Mouse (Mus musculus): ENCODE data around the gene Gm3625.

Gm3625 gene

GRCm38 (mm10) chr12:4592541-4593165 is at the start of gene Gm3625, which contains the start of gene Itsn2:
Gene Gm3625, minus strand, starts transcription at chr12:4592927.
Gene Itsn2, plus strand, starts transcription at chr12:4592638.
- DNase-seq (ENCODE audit: low read depth, low spot score), result peak; percentile 35

GRCm38 (mm10) chr12:4640737-4641136 is 48.0 kb upstream of the Gm3625 start:
- DNase-seq (ENCODE audit: low read depth, low spot score), result no peak

- DNase-seq (ENCODE audit: low read depth, low spot score), result peak; percentile 15
These were observed 45.7 kb upstream of the Gm3625 start for GRCm38 (mm10) chr12:4638438-4638837.

- DNase-seq (ENCODE audit: low read depth, low spot score), result no peak
These were observed 40.2 kb upstream of the Gm3625 start for GRCm38 (mm10) chr12:4632957-4633356.

GRCm38 (mm10) chr12:4624201-4624600 is 31.5 kb upstream of the Gm3625 start:
- no peak for DNase-seq (ENCODE audit: low read depth, low spot score)

GRCm38 (mm10) chr12:4614722-4615121 is 22.0 kb upstream of the Gm3625 start:
- no peak for DNase-seq (ENCODE audit: low read depth, low spot score)

- DNase-seq (ENCODE audit: low read depth, low spot score), result no peak
These were observed 13.9 kb upstream of the Gm3625 start for GRCm38 (mm10) chr12:4606625-4607024.

GRCm38 (mm10) chr12:4599713-4600112 is 7.0 kb upstream of the Gm3625 start:
- no peak for DNase-seq (ENCODE audit: low read depth, low spot score)

GRCm38 (mm10) chr12:4598666-4599428 is 6.1 kb upstream of the Gm3625 start:
- DNase-seq (ENCODE audit: low read depth, low spot score), result no peak

- no peak for DNase-seq (ENCODE audit: low read depth, low spot score)
These were observed 2.3 kb upstream of the Gm3625 start for GRCm38 (mm10) chr12:4595055-4595454.

GRCm38 (mm10) chr12:4593930-4594391 is 1.2 kb upstream of the Gm3625 start:
- no peak for DNase-seq (ENCODE audit: low read depth, low spot score)

- DNase-seq (ENCODE audit: low read depth, low spot score), result no peak
These were observed 621 bp upstream of the Gm3625 start for GRCm38 (mm10) chr12:4593166-4593929.

- no peak for DNase-seq (ENCODE audit: low read depth, low spot score)
These were observed 702 bp downstream of the Gm3625 start for GRCm38 (mm10) chr12:4592025-4592424.

GRCm38 (mm10) chr12:4588603-4589002 is 4.1 kb downstream of the Gm3625 start:
- DNase-seq (ENCODE audit: low read depth, low spot score), result no peak

GRCm38 (mm10) chr12:4587846-4588245 is 4.9 kb downstream of the Gm3625 start:
- no peak for DNase-seq (ENCODE audit: low read depth, low spot score)

- no peak for DNase-seq (ENCODE audit: low read depth, low spot score)
These were observed 10.4 kb downstream of the Gm3625 start for GRCm38 (mm10) chr12:4582326-4582725.

- no peak for DNase-seq (ENCODE audit: low read depth, low spot score)
These were observed 18.7 kb downstream of the Gm3625 start for GRCm38 (mm10) chr12:4574065-4574464.

- peak; percentile 98 for DNase-seq (ENCODE audit: low read depth, low spot score)
These were observed 20.9 kb downstream of the Gm3625 start for GRCm38 (mm10) chr12:4571864-4572263.

GRCm38 (mm10) chr12:4558475-4559279 is 34.0 kb downstream of the Gm3625 start:
- DNase-seq (ENCODE audit: low read depth, low spot score), result peak; percentile 86

GRCm38 (mm10) chr12:4558013-4558412 is 34.7 kb downstream of the Gm3625 start:
- DNase-seq (ENCODE audit: low read depth, low spot score), result no peak

GRCm38 (mm10) chr12:4557436-4557835 is 35.3 kb downstream of the Gm3625 start:
- DNase-seq (ENCODE audit: low read depth, low spot score), result peak; percentile 72

All from ES-CJ7 (cell line).